In the genomic region with DNA sequence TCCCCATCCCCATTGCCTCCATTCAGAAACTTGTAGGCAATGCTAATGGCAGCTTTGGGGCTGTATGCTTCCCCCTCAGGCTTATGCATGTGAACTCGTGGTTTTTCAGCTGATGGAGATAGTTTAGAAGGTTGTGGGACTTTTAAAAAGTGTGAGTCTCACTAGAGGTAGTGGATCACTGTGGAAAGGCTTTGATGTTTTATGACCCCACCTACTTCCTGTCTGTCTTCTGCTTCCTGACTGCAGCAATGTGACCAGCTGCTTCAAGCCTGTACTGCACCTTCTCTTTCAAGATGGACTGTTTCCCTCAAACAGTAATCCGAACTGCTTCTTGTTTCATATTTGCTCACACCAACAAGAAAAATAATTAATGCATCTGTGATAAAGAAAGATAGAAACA, we compare ENCODE assay signal across 12 mouse cellular contexts.
"Had no signal": no experiment of that assay in that cellular context is flagged by ENCODE, and none has a peak within 500 bp of the region (broad histone marks: within the 10 kb centered on the region; RNA-seq: fewer than 3 reads in every experiment).

No protein-coding gene starts in this region.

- H3K9ac ChIP-seq: limb, embryonic 15.5 days; liver, embryonic 12.5 days; lung, embryonic 14.5 days; stomach, embryonic 15.5 days had no signal

- ATAC-seq: liver, embryonic 12.5 days had no signal

- DNase-seq: kidney, postnatal 14 days; layer of hippocampus, postnatal 36 days; lung, embryonic 14.5 days; lung, postnatal 10 days; lung, postnatal 4 days; midbrain, embryonic 14.5 days; right cerebral cortex, adult 18-20 months; thymus, postnatal 14 days had no signal

- H3K27me3 ChIP-seq: limb, embryonic 15.5 days; liver, embryonic 12.5 days; stomach, embryonic 15.5 days had no signal

- H3K4me3 ChIP-seq: limb, embryonic 15.5 days; liver, embryonic 12.5 days; midbrain, embryonic 10.5 days; stomach, embryonic 15.5 days had no signal

- H3K4me2 ChIP-seq: limb, embryonic 15.5 days; liver, embryonic 12.5 days; lung, embryonic 14.5 days; stomach, embryonic 15.5 days had no signal

- H3K27ac ChIP-seq: limb, embryonic 15.5 days; liver, embryonic 12.5 days; midbrain, embryonic 10.5 days; stomach, embryonic 15.5 days had no signal

- H3K36me3 ChIP-seq: limb, embryonic 15.5 days; liver, embryonic 12.5 days; midbrain, embryonic 10.5 days; stomach, embryonic 15.5 days had no signal

- H3K9me3 ChIP-seq: limb, embryonic 15.5 days; liver, embryonic 12.5 days; midbrain, embryonic 10.5 days; stomach, embryonic 15.5 days had no signal

- H3K4me1 ChIP-seq: limb, embryonic 15.5 days; liver, embryonic 12.5 days; midbrain, embryonic 10.5 days; stomach, embryonic 15.5 days had no signal
